Mouse (Mus musculus) Muller cell, postnatal 12 days (primary cell): Measurements from ENCODE around the gene Cotl1.
A peak's percentile ranks its signal among the peaks of the same experiment; 100 is the strongest.

ENCODE experiments used
- DNase-seq: peaks from one replicate; pipeline ENCODE4 v3.0.0-alpha.2; 2015; ENCODE audit errors: inconsistent ontology term

Cotl1 gene

DNA sequence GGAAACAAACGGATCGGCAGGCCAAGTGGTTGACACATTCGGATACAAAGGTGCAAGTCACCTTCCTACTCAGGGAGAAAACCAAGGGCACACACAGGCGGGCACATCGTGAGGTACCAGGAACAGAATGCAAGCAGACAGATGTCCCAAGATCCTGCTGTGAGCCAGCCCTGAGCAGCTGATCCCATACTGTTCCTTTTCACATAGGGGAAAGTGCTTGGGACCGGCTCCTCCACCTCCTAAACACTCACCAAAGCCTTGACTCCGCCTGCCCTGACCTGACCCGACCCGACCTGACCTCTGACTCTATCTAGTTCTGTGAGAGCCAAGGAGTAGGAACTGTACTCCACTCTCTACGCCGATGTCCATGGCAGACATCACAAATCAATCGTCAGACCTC lies 22.9 kb downstream of the Cotl1 start:
- DNase-seq: no peak

DNA sequence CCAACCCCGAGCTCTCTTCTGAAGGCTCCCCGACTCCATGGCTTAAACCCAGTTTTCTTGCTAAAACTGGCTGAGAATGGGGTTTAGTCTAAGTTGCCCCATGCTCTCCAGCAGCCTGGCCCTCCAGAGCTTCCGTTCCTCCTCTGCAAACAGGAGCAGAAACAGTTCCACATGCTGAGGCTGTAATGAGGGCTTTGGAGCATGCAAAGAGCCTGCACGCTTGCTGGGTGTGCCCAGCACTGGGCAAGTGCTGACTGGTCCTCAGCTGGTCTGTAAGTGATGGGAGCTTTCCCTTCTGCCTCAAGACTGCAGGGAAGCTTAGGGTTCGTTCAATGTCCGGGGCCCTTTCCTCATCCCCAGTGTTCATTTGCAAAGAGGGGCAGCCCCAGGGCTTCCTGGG lies 24.1 kb downstream of the Cotl1 start:
- DNase-seq: no peak

DNA sequence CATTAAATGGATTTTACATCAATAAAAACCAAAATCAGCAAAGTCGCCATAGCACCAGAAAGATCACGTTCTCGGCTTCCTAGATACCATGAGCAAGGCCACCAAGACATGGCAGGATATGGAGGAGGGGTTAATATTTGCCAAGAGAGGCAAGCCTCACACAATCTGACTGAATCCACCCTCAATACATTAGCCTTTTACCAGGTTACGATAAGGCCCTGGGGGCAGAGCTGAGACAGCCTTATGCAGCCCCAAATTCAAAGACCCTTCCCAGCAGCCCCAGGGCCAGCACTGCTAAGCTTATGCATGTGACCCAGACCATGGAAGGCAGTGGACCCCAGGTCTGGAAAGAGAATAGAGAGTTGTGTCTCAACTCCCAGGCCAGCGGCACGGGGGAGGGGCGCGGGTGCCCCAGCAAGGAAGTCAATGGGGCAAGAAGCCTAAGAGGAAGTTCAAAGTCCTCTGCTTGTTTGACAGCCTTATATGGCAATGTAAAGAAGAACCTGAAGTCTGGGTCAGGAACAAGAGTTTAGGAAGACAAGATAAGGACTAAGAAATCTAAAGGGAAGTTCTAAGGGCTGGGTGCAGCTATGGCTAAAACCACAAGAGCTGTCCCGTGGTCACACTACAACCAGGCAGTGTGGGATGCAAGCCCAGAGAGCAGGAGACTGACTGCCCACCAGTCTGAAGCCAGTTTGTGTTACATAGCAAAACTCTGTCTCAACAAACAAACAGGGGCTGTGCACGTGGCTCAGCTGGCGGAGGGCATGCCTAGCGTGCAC lies 27.5 kb downstream of the Cotl1 start:
- DNase-seq: peak; percentile 41

DNA sequence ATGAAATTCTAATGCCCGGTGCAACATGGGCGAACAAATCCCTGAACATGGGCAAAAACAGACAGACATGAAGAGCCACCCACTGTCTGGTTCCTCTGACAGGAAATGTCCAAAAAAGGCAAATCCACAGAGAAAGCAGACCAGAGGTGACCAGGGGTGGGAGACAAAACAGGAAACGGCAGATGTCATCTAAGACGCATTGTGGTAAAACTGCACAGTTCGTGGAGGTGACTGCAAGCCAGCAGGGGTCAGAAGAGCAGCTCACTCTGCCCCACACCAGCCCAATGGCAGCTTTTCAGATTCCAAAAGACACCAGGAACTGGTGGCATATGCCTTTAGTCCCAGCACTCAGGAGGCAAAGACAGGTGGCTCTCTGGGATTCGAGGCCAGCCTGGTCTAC lies 28.4 kb downstream of the Cotl1 start:
- DNase-seq: peak; percentile 87

DNA sequence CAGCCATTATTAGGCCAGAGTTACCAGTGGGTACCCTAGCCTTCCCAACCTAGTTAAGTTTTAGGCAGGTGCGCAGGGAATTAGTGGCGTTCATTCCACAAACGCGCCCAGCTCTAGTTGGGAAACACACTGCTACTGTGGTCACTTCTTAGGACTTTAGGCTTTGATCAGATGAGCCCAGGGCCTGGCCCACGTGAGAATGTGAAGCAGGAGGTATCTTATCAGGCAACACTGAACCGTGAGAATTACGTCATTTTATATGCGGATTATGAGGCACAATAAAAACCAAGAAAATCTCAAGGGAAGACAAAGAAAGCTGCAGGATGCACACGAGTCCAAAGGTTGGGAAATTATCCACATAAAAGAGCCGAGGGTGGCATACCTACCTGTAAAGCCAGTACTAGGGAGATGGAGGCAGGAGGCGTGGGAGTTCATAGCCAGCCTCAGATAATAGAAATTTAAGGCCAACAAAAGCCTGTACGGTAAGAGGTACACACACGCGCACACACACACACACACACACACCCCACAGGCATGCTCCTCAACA lies 29.3 kb downstream of the Cotl1 start:
- DNase-seq: no peak

DNA sequence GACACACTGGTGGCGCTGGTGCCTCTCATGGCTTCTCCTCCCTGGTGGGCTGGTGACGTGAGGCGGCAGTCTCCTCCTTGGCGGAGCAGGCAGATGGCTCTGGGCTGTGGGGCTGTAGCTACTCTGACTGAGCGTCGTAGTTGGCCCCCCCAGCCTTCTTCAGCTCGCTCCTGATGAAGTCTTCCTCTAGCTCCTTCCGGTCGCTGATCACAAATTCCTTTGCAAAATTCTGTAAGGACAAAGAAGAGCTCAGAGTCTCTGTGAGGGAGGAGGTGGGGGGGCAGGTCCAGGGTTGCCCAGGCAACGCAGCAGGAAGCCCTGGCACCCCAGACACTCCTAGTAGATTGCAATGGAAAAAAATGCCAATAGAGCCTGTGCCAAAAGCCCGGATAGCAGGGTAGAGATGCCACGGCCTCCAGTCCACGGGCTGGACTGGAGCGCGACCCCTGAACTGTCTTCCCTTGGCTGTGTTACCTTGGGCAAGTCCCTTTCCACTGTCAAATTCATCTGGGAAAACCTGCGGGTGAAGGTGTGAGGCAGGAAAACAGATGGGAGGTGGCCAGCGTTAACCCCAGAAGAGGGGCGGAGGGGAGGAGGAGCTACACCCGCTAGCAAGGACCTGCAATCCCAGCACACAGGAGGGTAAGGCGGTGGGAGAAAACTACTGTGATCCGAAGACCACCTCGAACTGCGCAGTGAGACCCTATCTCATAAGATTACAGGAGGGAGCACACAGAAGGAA lies 30.0 kb downstream of the Cotl1 start:
- DNase-seq: peak; percentile 97

DNA sequence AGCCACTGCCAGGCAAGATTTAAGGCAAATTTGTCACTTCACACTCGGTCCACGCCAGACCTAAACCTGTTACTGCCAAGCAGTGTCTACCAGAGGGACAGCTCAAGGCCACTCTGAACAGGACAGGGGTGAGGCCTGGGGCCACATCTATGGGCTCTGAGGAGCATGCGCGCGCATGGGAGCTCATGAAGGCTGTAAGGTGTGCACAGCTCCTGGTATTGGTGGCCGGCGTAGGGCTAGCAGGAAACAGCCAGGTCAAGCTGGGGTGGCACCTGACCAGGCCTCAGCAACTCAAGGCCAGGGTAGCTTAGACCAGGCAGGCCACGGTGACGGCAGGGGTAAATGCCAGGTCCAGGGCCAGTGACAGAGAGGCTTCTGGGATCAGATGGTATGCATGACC lies 30.7 kb downstream of the Cotl1 start:
- no peak for DNase-seq

DNA sequence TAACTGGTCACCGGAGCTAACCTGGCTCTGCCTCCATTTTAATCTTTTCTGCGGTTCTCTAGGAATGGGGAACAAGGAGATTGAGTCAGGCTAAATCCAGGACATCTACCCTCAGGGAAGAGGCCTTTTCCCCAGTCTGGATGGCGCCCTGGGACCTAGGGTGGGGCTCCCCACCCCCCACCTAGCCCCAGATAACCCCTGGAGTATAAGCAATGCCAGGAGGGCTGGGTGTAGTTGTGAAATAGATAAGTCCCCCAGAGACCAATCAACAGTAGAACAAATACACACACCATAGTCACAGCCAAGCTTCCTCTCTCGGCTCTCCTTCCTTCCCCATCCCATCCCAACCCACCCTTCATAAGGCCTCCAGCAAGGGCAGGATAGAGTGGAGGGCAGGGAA lies 32.7 kb downstream of the Cotl1 start:
- no peak for DNase-seq

DNA sequence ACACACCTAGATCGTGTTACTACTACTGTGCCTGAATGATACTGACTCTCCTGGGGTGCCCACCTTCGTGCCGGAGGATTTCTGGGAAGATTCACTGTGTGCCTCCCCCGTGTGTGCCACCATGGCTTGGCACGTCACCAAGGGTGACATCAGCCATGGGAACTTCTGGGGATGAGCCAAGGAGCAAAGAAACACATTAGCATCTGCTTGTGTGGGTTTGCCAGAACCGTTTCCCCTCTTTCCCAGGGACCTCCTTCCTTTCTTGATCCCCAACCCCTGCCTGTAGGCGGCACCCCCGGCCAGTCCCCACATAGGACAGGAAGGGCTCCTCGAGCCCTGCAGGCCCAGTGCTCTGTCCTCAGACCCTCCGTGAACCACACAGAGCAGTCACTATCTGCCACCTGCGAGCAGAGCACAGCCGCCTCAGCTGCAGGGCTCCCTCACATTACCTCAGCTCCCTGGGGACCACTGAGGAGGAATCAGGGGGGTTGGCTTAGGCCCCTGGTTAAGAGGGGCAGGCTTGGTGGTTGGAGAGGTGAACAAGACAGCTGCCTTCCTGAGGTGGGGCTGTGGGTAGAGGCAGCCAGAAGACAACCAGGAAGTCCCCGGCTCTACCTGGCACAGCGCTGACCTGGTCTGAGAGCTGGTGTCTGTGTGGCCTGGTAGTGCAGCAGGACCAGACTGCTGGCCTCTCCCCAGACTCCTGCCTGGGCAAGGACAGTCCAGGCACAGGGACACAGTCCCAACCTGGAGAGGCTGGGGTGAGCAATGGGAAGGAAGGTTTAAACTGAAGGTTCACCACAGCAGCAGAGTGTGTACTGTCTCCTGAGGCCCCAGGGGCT lies 33.7 kb downstream of the Cotl1 start:
- peak; percentile 82 for DNase-seq

DNA sequence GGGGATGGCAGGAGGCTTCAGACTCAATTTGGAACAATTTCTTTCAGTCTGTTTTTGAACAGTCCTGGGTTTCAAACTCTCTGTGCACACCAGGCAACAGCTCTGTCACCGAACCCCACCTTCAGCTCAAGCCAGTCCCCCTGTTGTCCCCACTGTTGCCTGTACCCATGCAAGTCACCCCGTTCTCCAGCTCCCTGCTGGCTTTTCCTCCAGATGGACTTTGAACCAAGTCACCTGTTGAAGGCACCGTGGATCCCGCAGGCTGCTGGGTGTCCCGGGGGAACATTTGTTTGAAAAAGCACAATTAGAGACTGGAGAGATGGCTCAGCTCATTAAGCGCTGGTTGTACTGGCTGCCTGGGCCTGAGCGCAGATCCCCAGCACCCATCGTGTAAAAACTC lies 35.1 kb downstream of the Cotl1 start:
- no peak for DNase-seq

DNA sequence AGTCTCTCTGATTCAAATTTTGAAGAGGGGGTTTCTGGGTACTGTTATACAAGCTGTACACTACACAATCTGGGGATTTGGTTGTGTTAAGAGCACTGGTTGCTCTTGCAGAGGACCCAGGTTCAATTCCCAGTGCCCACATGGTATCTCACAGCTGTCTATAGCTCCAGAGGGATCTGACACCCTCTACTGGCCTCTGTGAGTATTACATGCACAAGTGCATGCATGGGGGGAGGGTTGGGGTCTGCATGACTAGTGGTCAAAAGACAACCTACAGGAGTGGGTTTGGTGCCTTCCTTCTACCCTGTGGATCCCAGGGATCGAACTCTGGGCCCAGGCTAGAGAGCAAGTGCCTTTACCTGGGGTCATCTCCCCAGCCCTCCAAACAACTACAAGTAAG lies 37.8 kb downstream of the Cotl1 start:
- no peak for DNase-seq

DNA sequence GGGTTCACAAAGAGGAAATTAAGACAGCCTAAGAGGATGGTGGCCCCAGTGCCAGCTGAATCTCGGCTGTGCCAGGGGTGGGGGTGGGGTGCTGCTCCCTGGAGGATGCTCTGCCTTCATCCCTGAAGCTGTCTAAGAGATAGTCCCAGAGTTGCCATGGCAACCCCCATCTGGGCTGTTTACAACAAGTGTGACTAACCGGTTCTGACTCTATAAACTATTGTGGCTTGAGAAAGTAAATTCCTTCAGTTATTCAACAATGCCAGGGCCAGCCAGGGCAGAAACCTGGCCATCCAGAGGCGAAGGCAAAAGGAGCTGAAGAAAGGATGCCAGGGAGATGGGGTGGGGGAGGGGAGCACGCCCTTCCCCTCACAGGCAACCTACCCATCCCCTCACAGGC lies 39.2 kb downstream of the Cotl1 start:
- peak; percentile 87 for DNase-seq

DNA sequence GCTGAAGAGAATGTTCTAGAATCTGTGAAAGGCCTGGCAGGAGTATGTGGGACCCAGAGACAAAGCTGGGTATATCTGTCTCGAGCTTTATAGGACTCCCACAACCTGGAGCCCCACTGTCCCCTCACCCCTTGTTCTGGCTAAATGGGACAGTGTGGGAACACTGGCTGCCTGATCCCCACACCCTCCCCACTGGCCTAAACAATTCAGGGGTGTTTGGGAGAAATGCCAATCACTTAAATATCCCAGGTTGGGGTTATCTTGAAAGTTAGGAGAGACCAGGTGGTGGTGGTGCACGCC lies 41.4 kb downstream of the Cotl1 start:
- DNase-seq: no peak

DNA sequence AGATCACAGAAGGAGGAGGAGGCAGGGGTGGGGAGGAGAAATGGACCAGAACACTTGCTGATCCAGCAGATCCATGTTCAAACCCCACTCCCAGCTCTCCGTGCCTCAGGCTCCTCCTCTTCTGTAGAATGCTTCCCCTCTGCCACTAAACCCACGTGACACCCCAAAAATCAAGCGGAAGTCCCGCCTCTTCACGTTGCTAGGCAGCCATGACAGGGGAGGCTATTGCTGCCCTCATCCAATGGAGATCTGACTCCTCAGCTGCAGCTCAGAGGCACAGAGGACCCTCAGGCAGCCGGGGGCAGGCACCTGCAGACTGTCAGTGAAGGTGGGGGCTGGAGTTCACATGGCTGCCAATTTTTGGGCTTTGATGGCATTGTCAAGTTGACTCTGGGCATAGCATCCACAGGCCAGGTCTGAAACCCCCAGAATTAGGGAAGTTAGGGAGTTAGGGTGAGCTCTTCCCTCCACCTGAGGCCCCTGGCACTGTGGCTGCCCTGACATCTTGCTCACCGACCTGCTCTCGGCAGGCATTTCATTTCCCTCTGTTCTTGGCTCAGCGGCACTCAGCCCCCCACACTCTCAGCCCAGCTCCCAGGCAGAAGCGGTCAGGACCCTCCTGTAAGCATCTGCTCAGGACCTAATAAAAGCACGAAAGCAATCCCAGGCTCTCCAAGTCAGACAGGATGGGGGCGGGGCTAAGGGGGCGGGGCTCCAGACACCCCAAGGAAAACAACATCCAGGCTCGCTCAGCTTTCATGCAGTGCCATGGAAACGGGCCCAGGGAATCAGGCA lies 42.0 kb downstream of the Cotl1 start:
- peak; percentile 85 for DNase-seq

DNA sequence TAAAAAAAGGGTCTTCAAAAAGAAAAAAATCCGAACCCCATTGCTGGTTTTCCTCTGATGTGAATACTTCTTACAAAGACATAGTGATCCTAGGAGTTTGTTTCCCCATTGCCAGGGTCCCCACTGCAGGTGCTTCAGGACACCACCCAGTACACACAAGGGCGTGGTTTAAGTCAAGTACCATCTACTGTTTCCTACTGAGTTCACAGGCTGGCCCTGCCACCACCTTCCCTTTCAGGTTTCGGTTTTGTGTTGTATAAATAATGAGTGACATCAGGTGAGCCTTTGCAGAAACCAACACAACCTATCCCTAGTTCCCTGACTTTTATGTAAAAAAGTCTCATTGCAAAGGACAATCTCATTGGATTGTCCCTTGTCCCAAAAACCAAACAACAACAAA lies 44.7 kb downstream of the Cotl1 start:
- DNase-seq: no peak

DNA sequence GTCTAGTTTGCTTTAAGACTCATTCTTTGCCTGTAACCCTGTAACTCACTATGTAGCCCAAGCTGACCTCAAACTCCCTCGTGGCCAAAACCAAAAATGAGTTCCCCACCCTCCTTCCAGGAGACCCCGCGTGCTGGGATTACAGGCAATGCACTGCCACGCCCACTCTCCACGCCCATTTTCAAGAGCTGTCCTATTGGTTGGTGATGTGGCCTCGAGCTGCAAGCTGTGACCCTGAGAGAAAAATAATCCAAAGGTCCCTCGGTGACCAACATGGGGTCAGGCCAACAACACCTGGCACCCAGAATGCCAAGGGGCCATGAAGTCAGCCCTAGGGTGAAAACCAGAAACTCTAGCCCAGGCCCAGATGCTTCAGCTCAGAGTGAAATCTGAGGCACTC lies 45.7 kb downstream of the Cotl1 start:
- no peak for DNase-seq

DNA sequence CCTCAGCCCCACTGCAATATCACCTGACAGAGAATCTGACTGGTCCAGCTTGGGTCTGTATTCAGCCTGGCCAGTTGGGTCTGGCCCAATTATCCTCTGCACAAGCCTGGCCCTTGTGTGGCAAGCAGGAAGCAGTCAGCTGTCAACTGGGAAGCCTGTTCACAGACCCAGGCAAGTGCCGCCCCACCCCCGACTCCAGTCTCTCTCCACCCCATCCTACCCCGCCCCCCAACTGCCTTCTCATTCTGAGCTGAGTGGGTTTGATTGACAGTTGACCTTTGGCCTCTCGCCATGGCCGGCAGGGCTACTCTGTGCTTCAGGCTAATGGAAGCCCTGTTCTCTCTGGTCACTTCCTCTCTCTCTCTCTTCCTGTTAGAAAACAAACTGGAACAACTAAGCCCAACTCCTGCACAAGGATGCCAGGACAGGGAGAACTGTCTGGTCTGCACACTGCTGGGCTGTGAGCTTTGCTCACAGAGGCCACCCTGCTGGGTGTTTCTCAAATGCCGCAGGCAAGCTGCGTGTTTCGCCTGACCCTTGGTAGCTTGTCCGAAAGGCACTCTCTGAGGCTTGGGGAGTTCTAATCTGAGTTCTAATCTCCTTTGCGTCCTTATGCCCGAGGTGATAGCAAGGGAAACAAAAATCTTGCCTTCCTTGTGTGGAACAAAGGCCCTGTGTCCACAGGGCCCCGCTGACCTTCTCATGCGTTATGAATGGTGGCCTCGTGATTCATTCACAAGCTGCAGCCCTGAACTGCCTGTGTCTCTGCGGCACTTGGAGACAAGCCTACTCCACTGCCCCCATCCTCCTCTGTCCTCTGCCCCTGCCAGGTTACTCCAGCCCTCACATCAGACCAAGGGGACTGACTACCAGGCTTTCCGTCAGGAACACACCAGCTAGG lies 48.3 kb downstream of the Cotl1 start:
- peak; percentile 91 for DNase-seq

DNA sequence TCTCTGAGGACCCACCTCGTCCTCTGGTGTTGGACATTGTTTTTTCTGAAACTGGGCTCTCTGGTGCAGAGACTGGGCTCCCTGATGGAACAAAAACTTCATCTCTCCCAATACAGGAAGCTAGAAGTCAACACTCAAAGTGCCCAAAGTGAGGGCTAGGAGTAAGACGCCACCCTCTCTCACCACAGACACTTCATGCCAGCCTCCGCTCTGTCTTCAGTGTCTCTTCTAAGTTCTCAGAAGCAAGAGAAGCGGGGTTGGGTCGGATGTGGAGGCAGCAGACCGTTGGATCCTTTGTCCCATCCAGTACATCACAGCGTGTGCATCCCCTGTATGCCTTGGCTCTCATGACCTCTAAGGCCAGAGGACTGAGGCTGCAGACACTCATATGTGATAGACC lies 50.8 kb downstream of the Cotl1 start:
- no peak for DNase-seq

DNA sequence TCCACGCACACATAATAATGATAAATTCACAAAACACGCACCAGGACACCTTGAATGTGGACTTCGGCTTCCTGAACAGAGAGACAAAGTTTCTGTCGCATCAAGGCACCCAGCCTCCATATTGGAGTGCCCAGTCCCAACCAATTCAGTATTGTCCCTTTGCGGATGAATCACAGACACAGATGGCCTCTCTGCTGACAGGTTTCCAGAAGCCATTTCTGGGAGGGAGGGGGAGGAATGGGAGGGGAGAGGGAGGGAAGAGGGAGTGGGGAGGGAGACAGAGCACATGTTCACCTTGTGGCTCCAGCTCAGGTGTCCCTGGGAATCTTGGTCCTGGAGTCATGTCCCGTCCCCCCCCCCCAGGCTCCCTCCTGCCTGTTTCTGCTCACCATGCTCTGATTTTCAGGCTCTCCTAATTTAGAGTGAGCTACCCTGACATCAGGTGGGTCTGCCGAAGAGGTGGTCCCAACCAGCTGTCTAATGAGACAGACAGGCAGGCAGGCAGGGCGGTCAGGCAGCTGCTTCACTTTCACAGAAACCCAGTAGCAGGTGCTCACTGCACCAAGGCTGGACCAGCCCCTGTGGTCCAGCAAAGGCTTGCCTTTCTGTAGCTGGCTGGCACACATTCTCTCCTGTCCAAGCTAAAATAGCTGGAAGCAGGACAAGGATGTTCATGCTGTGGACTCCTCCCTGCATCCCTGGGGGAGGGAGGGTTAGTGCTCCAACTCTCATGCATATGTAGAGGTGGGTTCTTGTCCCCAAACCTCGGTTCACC lies 51.5 kb downstream of the Cotl1 start:
- DNase-seq: peak; percentile 57

DNA sequence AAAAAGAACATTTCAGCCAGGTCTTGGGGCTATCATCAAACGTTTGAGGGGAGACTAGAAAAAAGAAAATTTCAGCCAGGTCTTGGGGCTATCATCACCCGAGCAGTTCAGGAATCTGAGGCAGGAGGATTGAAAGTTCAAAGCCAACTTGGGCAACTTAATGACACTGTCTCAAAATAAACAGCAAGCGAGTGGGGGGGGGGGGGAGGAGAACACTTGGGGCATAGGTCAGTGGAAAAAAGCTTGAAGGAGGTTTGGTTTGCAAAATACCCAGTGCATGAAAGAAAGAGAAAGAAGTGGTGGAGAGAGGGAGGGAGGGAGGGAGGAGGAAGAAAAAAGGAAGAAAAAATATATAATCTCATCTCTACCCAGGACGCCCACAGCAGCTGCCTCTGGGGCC lies 53.0 kb downstream of the Cotl1 start:
- DNase-seq: no peak
